Mouse (Mus musculus) frontal cortex, postnatal 36 days (tissue): ENCODE results near the gene Kank2.

ENCODE experiments used
- DNase-seq, 2 experiments: peaks; one replicate each; pipeline ENCODE4 v3.0.0; 2022; ENCODE audit warnings: low spot score in 2 of 2

The Kank2 gene

DNA sequence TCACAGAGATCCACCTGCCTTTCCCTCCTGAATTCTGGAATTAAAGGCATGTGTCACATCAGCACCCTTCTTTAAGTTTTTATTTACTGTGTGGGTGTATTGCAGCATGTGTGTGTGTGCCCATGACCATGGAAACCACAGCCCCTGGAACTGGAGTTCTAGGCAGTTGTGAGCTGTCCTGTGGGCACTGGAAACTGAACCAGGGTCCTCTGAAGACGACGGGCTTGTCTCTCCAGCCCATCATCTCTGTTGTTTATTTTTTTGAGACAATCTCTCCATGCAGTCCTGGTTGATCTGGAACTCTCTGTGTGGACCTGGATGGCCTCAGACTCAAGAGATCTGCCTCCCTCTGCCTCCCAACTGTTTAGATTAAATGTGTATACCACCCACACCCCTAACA lies 81.5 kb downstream of the Kank2 start:
- DNase-seq, result no peak
